Mouse (Mus musculus) layer of hippocampus, adult 9-10 months (tissue): ENCODE data around the gene Prl8a6.

Experiments
- DNase-seq: peaks from one replicate; pipeline ENCODE4 v3.0.0; 2022; ENCODE audit warnings: low spot score

The Prl8a6 gene

GRCm38 (mm10) chr13:27438588-27438987 lies at the start of gene Prl8a6:
Gene Prl8a6 (minus strand): TSS chr13:27438688.
- DNase-seq = no peak

- DNase-seq = no peak
Measured at GRCm38 (mm10) chr13:27433159-27433558, 5.3 kb downstream of the Prl8a6 start.

- DNase-seq = no peak
Measured at GRCm38 (mm10) chr13:27413640-27414039, 24.8 kb downstream of the Prl8a6 start.

GRCm38 (mm10) chr13:27399061-27399724 lies 39.3 kb downstream of the Prl8a6 start:
- no peak for DNase-seq

- no peak for DNase-seq
Measured at GRCm38 (mm10) chr13:27390746-27391145, 47.7 kb downstream of the Prl8a6 start, which contains the start of gene Prl2b1. Gene Prl2b1 (minus strand): TSS chr13:27390846.
